Mouse (Mus musculus) ES-E14 (cell line): ENCODE data around the gene Kyat3. TPM values are rescaled to one million over a fixed set of nuclear protein-coding genes. Genes with fewer than 3 reads are reported as not detected.

Experiments
- DNase-seq: peaks from one replicate; pipeline ENCODE4 v3.0.0-alpha.2; 2013; ENCODE audit warnings: low read depth, low spot score
- H3K27ac ChIP-seq: 2 replicates; pipeline ENCODE4 v1.5.1; 2012; ENCODE audit warnings: low read depth, mild to moderate bottlenecking, low read length, moderate library complexity, mixed read lengths; ENCODE audit not compliant: poor library complexity, insufficient read depth, severe bottlenecking
- H3K36me3 ChIP-seq: 2 replicates; pipeline ENCODE4 v1.6.1; 2012; ENCODE audit warnings: mild to moderate bottlenecking, low read length, moderate library complexity, mixed read lengths; ENCODE audit not compliant: control insufficient read depth, poor library complexity, insufficient read depth, severe bottlenecking
- H3K4me1 ChIP-seq, 2 experiments: fragments of 150-350 bp in 1 of 2; sonication (generic) in 1 of 2; 2 replicates each; pipeline ENCODE4 v1.6.1; 2012; ENCODE audit warnings: low read length in 2 of 2, mild to moderate bottlenecking in 1 of 2, mixed read lengths in 1 of 2; ENCODE audit not compliant: control insufficient read depth in 2 of 2, insufficient read depth in 2 of 2, poor library complexity in 1 of 2
- H3K4me3 ChIP-seq, 2 experiments: fragments of 150-350 bp in 1 of 2; sonication (generic) in 1 of 2; 2 replicates each; pipeline ENCODE4 v1.5.1; 2012; ENCODE audit warnings: low read length in 2 of 2, low read depth in 1 of 2, mild to moderate bottlenecking in 1 of 2, mixed read lengths in 1 of 2; ENCODE audit not compliant: insufficient read depth in 1 of 2, poor library complexity in 1 of 2, severe bottlenecking in 1 of 2
- H3K9ac ChIP-seq: 2 replicates; pipeline ENCODE4 v1.6.1; 2012; ENCODE audit warnings: low read depth, mild to moderate bottlenecking, low read length, mixed read lengths; ENCODE audit not compliant: poor library complexity, insufficient read depth, severe bottlenecking
- H3K9me3 ChIP-seq: fragments of 150-350 bp; sonication (generic); 2 replicates; pipeline ENCODE4 v1.6.1; 2012; ENCODE audit warnings: low read depth, mild to moderate bottlenecking, low read length; ENCODE audit not compliant: control insufficient read depth, insufficient read depth
- CHD2 ChIP-seq: IDR thresholded peaks from 2 replicates; pipeline ENCODE4 v1.6.1; 2014; ENCODE audit warnings: mild to moderate bottlenecking, low read depth, low read length, inconsistent platforms
- HCFC1 ChIP-seq: IDR thresholded peaks from 2 replicates; pipeline ENCODE4 v1.6.1; 2012; ENCODE audit warnings: low read length, inconsistent platforms, borderline replicate concordance; ENCODE audit not compliant: insufficient read depth
- MAFK ChIP-seq: IDR thresholded peaks from 2 replicates; pipeline ENCODE4 v1.6.1; 2014; ENCODE audit warnings: mild to moderate bottlenecking, low read depth, low read length, inconsistent platforms; ENCODE audit not compliant: insufficient read depth
- ZC3H11A ChIP-seq: IDR thresholded peaks from 2 replicates; pipeline ENCODE4 v1.6.1; 2012; ENCODE audit warnings: low read depth, mild to moderate bottlenecking, inconsistent platforms, low read length, borderline replicate concordance
- ZNF384 ChIP-seq: IDR thresholded peaks from 2 replicates; pipeline ENCODE4 v1.6.1; 2012; ENCODE audit warnings: low read depth, low read length, inconsistent platforms
- in situ Hi-C, 2 experiments: fragments of 600-800 bp; cut with MboI; formaldehyde crosslinking; loops; one replicate each; pipeline ENCODE4 v1.15.1; 2025; ENCODE audit warnings: low sequenced_read_pairs in 2 of 2, inconsistent platforms in 1 of 2; ENCODE audit not compliant: unreplicated experiment in 2 of 2
- total RNA-seq: library from RNA; depleted of rRNA; stranded (reverse); fragments of 300-350 nt; gene quantifications from 2 replicates; pipeline ENCODE4 v1.2.3, GENCODE M21; 2012

The Kyat3 gene
- total RNA-seq, 1 experiment = 11.7 TPM

DNA sequence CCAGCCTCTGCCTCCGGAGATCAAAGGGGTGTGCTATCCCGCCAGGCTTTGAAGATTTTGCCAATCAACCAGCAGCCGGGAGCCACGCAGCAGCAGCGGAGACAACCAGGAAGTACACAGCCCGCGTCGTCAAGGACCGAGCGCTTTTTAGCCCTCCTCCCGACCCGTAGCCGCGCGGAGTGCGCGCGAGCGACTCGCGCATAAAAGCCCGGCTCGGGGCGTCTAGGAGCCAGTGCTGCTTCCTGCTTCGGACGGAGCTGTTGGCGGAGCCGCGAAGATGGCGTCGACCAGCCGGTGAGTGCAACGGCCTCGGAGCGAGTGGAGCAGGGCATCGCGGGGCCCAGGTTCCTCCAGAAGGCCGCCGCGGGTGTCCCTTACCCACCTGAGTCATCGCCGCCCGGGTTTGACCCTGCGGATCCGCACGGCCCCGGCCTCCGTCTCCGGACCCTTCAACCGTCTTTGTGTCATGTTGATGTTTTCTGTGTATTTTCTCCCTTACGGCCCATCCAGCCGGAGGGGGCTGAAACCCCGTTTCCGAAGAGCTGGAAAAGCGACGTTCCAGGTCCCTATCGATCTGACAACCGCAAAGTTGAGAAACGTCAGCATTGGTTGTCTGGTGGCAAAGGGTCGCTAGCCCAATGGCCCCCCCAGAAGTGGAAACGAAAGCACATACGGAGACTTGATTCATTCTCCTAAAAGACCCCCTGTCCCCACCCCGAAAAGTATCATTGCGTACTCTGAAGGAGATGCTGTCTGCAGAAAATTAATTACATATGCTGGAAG is 64.3 kb downstream of the Kyat3 start, which contains the start of gene Gtf2b:
Gene Gtf2b (plus strand): TSS at position 51 of the 783 bp plus-strand sequence.
- Histone ChIP-seq H3K4me1 (peaks cover 2 to 9% of the 10 kb centered on the region in 2 experiments; a peak in 3 of 4 replicates), H3K9ac (peak within 1 kb of the TSS; percentile 98), H3K9me3 (no peaks in the 10 kb centered on the region), H3K27ac (peak within 1 kb of the TSS; percentile 23; the same call in 1 of the 2 replicates), H3K36me3 (no peaks in the 10 kb centered on the region), H3K4me3 (peak within 1 kb of the TSS; percentile 85 to 97)
- in situ Hi-C loops = no loop called here
- peak; percentile 83 for DNase-seq
- TF ChIP-seq ZC3H11A (no peak), HCFC1 (peak; percentile 76; the same call in 1 of the 2 replicates), ZNF384 (no peak), CHD2 (no peak), MAFK (no peak)

DNA sequence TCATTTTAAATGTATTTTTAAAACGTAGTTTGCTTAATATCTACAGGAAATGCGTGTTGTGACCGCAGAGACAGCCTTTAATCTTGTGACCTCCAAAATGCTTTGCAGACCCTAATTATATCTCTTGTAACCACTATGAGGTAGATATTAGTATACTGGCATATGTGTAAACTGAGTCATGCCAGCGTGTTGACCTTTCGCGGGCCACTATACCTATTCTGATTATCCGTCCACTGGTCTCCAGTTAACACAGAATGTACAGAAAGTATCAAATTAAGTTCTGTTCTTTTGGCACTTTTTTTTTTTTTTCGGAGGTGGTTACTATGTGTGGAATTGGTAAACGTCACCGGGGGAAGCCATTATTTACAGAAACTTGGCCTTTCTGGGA is 64.9 kb downstream of the Kyat3 start:
- Histone ChIP-seq H3K36me3 (no peaks in the 10 kb centered on the region), H3K9me3 (no peaks in the 10 kb centered on the region), H3K4me3 (peak overlapping the region; percentile 85 to 97), H3K27ac (no peak overlapping the region), H3K4me1 (peaks cover 2 to 6% of the 10 kb centered on the region in 2 experiments; a peak in 2 of 4 replicates), H3K9ac (peak overlapping the region; percentile 98; the same call in 1 of the 2 replicates)
- no peak for TF ChIP-seq ZC3H11A
- TF ChIP-seq CHD2 = no peak
- no peak for TF ChIP-seq MAFK
- no peak for TF ChIP-seq HCFC1
- 0 out of 2 replicates have a peak, but pooled peaks have one; percentile 6 for TF ChIP-seq ZNF384
- no peak for DNase-seq
- in situ Hi-C loops = no loop called here

DNA sequence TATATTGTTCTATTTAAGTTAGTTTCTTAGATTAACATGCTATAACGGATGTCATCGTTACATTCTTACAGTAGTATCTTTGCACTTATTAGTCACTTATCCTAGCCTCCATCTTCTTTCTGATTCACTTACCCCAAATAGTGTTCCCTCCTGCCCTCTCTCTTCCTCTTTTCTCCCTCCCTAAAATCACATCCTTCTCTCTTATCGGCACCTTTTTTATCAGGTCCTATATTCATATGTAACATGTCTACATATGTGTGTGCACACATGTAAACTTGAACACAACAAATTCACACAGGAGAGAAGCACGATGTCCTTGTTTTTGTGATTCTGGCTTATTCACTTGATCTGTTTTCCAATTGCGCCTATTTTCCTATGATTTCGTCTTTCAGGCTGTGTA is 67.6 kb downstream of the Kyat3 start:
- no peak for DNase-seq
- in situ Hi-C loops = no loop called here
- Histone ChIP-seq H3K36me3 (peaks cover 3% of the 10 kb centered on the region; the same call in 1 of the 2 replicates), H3K27ac (no peak overlapping the region), H3K4me3 (no peak overlapping the region), H3K9me3 (no peaks in the 10 kb centered on the region), H3K9ac (no peak overlapping the region), H3K4me1 (peaks cover 0 to 3% of the 10 kb centered on the region in 2 experiments; a peak in 1 of 4 replicates)
- TF ChIP-seq CHD2 (no peak), ZC3H11A (no peak), MAFK (no peak)

DNA sequence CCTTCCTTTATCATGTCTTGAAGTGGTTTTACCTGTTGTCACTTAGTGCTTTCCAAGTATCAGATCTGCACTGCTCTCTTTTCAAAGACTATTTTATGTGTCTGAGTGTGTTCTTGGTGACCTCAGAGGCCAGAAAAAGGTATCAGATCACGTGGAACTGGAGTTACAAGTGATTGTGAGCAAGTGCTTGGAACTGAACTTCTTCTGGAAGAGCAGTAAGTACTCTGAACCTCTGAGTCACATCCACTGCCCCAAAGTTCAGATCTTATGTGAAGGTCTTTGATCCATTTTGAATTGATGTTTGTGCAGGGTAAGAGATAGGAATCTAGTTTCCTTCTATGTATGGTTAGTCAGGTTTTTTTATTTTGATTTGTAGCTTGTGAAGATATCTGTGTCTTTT is 69.7 kb downstream of the Kyat3 start:
- TF ChIP-seq HCFC1 = no peak
- no peak for TF ChIP-seq CHD2
- TF ChIP-seq MAFK = no peak
- TF ChIP-seq ZC3H11A = no peak
- TF ChIP-seq ZNF384 = no peak

More for the DNA sequence above, 69.7 kb downstream of the Kyat3 start:
- Histone ChIP-seq H3K9me3 (no peaks in the 10 kb centered on the region), H3K36me3 (peaks cover 5% of the 10 kb centered on the region; the same call in 1 of the 2 replicates), H3K4me1 (peaks cover 0 to 3% of the 10 kb centered on the region in 2 experiments; a peak in 1 of 4 replicates), H3K9ac (no peak overlapping the region), H3K4me3 (no peak overlapping the region), H3K27ac (no peak overlapping the region)
- no peak for DNase-seq
- in situ Hi-C loops = no loop called here
